Mouse (Mus musculus): ENCODE measurements around the gene Olfr1489.
"Not testable (repeated sequence)": the region's sequence is repeated elsewhere in the genome, so short reads cannot be mapped to it uniquely, and the experiment has no call there.

The Olfr1489 gene

GRCm38 (mm10) chr19:13631321-13631720, at the start of gene Olfr1489:
TSS of gene Olfr1489 (plus strand) at chr19:13631621.
- no peak for DNase-seq (ENCODE audit: low spot score in 2 of 2)

DNA sequence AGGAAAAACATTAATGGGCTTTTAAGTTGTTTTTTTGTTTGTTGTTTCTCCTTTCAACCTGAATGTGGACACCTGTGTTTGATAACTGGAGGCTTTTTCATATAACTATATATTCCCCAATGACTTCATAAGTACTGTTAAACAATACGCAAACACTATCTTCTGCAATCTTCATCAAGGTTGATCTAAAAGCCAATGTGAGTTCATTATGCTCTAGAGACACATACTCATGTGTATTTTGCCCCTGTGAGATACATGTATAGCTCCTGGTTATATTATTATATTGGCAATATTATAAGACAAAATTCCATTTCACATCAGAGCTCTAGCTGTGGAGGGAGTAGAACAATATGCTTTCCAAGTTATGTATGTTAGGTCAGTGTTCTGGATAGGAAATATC, 48.2 kb upstream of the Olfr1489 start, which contains the start of gene Olfr1484:
Gene Olfr1484, plus strand, starts transcription at position 301 of the 400 bp plus-strand sequence.
- no peak for DNase-seq (ENCODE audit: low spot score in 2 of 2)

DNA sequence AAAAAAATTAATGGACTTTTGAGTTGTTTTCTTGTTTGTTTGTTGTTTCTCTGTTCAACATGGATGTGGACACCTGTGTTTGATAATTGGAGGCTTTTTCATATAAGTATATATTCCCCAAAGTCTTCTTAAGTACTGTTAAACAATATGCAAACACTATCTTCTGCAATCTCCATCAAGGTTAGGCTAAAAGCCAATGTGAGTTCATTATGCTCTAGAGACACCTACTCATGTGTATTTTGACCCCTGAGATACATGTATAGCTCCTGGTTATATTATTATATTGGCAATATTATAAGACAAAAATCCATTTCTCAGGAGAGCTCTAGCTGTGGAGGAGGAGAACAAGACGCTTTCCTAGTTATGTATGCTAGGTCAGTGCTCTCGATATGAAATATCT, 14.3 kb upstream of the Olfr1489 start, which contains the start of gene Olfr1487:
Gene Olfr1487, plus strand, starts transcription at position 301 of the 400 bp plus-strand sequence.
- DNase-seq (ENCODE audit: low spot score in 2 of 2), result not testable (repeated sequence)

- DNase-seq (ENCODE audit: low spot score in 2 of 2), result no peak
These were observed 19.4 kb downstream of the Olfr1489 start, which contains the start of gene Olfr1490 for GRCm38 (mm10) chr19:13650791-13651190. TSS of gene Olfr1490 (plus strand) at chr19:13651091.

All from thymus, postnatal 10 days (tissue).